Mouse (Mus musculus): Measurements from ENCODE around the gene Herc3.

GRCm38 (mm10) chr6:58855676-58856367 lies 24.6 kb downstream of the Herc3 start:
- no peak for TF ChIP-seq CTCF (IDR thresholded peaks at IDR 0.05; ENCODE audit: control insufficient read depth, insufficient read depth, insufficient replicate concordance, low read depth, low read length)
- TF ChIP-seq POLR2A (IDR thresholded peaks at IDR 0.05; ENCODE audit: control insufficient read depth, low read depth, low read length), result no peak
